Mouse (Mus musculus) activated CD4-positive, CD25-positive, alpha-beta regulatory T cell (primary cell): ENCODE data around the gene Pitpnc1. TPM values are rescaled to one million over a fixed set of nuclear protein-coding genes. Genes with fewer than 3 reads are reported as not detected.

Source experiments
- polyA plus RNA-seq, 2 experiments: library from polyadenylated mRNA; unstranded; fragments of 100-300 nt; shearing (Covaris generic); gene quantifications; one replicate each; pipeline ENCODE4 v1.2.1; 2017

The Pitpnc1 gene
- polyA plus RNA-seq: 10 to 100 TPM; 63.4 to 65.0 TPM

GRCm38 (mm10) chr11:107470521-107471041, at the start of gene Pitpnc1:
TSS of gene Pitpnc1 (minus strand) at chr11:107470699.

DNA sequence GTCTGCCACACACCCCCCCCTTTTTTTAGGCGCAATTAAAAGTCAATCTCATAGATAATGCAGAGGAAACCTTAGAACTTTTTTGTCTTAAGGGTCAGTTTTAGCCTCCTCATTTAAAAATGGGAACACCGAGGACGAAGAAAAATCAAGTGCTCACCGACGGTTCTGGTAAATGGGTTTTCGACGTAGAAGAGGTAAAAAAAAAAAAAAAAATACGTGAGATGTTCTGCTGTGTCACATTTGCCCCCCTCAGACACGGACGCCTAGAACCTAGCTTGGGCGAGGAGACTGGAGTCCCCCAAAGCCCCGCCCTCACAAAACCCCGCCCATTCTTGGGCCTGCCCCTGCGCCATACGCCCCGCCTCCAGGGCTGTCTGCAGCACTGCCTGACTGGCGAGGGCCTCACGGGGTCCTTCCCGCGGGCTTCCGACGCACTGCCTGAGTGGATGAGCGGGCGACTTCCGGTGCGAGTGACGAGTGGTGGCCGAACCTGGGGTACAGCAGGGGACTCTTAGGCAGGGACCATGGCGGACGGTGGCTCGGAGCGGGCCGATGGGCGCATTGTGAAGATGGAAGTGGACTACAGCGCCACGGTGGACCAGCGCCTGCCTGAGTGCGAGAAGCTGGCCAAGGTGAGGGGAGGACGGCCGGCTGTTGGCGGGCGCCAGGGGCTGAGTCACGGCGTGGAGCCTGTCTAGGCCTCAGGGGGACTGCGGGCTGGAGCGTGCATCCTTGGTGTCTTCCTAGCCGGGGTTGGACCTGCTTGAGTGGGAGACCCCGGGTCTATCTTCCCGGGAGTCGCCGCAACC, 8.8 kb upstream of the Pitpnc1 start, which contains the start of gene Psmd12:
TSS of gene Psmd12 (plus strand) at position 432 of the 809 bp plus-strand sequence.

GRCm38 (mm10) chr11:107188565-107189552, 281.6 kb downstream of the Pitpnc1 start, which contains the start of gene Nol11:
TSS of gene Nol11 (minus strand) at chr11:107189381.

Other genes starting within 250 kb of the Pitpnc1 start
- gene Psmd12, start 8.8 kb upstream of the Pitpnc1 start, polyA plus RNA-seq: 100 to 1,000 TPM; 126 to 132 TPM
- gene Helz, start 77.2 kb upstream of the Pitpnc1 start, polyA plus RNA-seq: 10 to 100 TPM; 23.5 to 47.8 TPM
- not detected for gene Cacng1, start 245.8 kb upstream of the Pitpnc1 start, polyA plus RNA-seq